Mouse (Mus musculus): Measurements from ENCODE around the gene Zfp335.

Gene Zfp335

DNA sequence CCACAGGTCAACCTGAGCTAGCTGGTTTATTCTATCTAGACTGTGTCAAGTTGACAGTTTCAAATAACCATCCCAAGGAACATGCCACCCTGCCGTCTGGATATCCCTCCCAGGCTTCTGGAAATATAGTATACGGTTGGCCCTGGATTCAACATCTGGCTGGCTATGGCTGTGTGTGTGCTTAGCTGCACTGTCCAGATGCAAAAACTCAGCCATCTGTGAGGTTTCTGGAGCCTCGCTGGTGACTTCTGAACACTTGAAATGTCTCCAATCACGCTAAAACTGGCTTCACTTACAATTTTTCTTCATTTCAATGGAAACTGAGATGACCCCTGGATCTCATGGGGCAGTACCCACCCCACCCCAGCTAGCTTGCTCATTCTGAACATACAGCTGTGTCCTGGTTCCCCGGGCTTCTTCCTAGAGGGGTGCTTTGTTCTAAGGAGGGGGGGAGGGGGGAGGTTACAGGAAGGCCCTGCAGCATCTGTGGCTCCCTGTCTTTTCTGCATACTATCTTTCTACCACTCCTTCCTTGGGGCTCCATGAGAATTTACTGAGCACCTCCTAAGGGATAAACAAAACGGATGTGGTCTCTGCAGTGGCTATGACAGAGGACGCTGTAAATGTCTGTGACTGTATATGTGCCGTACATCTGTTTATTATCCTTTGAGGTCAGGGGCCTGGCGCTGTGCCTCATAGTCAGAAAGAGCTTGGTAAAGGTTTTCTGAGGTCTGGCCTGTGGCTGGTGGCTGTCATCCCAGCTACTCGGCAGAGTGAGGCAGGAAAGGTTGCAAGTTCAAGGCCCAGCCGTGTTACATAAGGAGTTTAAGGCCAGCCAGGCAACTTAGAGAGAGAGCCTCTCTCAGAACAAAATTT lies 19.4 kb upstream of the Zfp335 start:
- in situ Hi-C loops (cut with MboI; ENCODE audit: low sequenced_read_pairs) = no loop called here

DNA sequence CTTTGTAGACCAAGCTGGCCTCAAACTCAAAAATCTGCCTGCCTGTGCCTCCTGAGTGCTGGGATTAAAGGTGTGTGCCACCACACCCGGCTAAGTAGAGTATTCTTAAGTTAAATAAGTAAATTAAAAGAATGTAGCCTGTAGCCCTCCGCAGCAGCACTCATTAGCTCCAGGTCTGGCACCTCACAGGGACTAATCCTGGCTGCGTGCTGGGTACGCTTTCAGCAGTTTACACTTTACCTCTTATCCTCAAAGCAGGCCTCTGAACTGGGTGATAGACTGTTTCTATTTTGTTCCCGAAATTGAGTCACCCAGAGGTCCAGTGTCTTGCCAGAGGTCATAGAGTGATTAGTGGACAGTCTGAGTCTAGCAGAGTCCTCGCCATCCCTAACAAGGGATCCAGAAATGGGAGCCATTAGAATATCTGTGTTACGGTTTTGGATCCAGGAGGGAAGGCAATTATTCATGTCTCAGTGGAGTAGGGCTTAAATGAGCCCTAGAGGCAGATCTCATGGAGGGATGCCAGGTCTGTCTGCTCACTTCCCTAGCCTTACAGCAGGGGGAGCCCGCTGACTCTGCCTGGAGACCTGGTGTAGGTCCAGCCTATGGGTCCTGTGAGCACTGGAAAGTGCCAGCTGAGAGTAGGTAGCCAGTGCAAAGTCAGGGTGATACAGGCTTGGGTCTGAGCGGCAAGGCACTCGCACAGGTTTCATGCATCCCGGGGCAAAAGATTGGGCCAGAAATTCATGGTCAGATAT lies 12.7 kb upstream of the Zfp335 start:
- in situ Hi-C loops (cut with MboI; ENCODE audit: low sequenced_read_pairs) = no loop called here

DNA sequence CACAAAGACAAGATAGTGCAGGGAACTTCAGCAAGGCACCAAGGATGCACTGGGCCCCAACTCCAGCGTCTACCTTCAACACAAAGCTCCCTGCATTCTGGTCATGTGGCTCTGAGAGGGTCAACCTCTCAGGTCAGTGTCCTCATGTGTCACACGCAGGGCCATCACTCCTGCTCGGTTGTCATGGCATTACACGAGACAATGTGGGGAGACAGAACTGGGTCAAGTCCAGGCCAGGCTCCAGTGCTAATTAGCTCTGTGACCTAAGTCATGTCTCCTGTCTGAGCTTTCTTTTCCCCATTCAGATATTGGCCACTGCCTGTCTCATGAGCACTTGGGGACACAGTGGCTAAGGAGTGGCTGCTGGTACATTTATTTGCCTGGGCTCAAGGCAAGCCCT lies 11.7 kb upstream of the Zfp335 start:
- in situ Hi-C loops (cut with MboI; ENCODE audit: low sequenced_read_pairs) = no loop called here

DNA sequence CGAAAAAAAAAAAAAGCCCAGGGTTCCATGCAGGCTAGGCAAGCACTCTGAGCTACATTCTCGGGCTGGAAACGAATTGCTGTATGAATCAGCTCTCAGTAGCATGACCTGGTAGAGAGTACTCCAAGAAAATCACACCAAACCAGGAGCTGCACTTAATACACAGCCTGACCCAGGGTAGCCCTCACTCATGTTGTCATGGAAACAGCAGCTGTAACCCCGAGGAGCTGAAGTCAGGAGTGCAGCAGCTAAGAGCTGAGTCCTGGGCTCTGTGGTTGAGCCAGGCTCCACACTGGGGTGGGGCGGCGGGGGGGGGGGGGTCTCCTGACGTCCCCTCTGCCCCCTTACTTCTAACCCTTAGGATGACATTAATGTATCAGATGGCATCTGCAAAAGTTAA lies 10.4 kb upstream of the Zfp335 start:
- in situ Hi-C loops (cut with MboI; ENCODE audit: low sequenced_read_pairs) = no loop called here

DNA sequence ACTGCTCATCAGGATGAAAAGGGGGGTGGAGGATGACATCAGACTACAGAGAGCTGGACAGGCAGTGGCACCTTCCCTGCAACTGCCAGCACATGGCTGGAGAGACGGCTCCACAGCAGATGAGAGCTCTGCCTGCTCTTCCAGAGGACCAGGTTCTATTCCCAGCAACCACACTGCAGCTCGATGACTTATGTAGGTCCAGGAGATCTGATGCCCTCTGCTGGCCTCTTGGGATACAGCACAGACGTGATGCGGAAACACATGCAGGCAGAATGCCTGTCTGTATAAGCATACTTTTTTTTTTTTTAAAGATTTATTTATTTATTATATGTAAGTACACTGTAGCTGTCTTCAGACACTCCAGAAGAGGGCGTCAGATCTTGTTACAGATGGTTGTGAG lies 6.8 kb upstream of the Zfp335 start:
- in situ Hi-C loops (cut with MboI; ENCODE audit: low sequenced_read_pairs) = no loop called here

DNA sequence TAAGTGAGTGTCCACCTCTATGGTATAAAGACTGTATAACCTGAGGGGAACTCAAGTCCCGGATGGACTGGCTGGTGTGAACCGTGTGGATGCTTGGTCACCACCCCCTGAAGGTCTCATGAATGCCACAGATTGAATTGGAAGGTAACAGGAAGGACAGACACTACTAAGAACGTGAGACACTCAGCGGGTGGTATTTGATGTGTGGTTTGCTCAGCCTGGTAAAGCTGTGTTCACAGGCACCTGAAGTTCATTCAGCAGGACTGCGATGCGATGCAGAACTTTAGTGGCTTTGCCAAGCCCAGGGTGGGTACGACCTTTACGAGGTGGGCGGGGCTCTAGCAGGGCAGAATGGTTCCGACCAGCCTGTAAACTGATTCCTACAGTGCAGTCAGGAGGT lies 5.8 kb upstream of the Zfp335 start:
- in situ Hi-C loops (cut with MboI; ENCODE audit: low sequenced_read_pairs) = no loop called here

DNA sequence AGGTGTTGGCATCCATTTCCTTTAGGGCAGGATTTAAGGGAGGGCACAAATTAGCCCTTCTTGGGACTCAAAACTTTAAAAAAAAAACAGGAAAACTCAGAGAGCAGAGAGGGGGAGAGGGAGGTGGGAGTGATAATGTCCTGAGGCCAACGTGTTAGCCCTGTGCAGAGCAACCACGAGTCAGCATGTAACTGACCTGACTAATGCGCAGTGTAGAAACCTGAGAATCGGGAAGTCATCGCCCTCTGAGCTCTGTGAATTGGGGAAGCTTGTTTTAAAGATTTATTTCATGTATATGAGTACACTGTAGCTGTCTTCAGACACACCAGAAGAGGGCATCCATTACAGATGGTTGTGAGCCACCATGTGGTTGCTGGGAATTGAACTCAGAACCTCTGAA lies 5.3 kb upstream of the Zfp335 start:
- in situ Hi-C loops (cut with MboI; ENCODE audit: low sequenced_read_pairs) = no loop called here

DNA sequence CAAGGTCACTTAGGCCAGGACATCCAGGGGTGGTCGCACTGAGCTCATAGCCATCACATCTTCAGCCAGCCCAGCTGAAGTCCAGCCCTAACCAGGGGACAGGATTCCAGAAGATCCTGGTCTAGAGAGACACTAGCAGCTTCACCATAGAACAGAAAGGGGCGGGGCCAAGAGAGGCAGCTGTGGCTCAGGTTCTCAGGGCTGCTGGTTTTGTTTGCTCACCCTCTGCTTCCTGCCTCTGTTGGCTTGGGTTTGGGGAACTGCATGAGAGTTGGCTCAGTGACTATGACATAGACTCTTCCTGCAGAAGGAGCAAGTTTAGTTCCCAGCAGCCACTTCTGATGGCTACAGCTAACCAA lies 1.9 kb upstream of the Zfp335 start:
- in situ Hi-C loops (cut with MboI; ENCODE audit: low sequenced_read_pairs) = no loop called here

DNA sequence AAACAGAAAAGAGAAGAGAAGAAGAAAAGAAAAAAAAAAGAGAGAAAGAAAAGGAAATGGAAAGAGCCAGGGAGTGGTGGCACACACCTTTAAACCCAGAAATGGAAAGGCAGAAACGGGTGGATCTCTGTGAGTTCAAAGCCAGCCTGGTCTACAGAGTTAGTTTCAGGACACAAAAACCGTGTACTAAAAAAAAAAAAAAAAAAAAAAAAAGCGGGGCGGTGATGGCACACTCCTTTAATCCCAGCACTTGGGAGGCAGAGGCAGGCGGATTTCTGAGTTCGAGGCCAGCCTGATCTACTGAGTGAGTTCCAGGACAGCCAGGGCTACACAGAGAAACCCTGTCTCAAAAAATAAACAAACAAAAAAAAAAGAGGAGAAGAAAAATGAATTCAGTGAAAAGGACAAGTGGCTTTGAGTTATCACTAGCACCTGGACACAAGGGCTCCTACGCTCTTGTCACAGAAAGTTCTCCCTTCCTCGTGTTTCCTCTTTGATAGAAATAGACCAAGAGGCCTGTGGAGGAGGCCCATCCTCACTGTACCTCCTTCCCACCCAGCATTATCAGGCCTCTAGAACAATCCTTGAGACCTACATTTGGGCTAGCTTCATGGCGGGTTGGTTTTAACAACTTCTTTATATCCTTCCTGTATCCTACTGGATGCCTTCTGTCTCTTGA lies 1.3 kb upstream of the Zfp335 start:
- in situ Hi-C loops (cut with MboI; ENCODE audit: low sequenced_read_pairs) = no loop called here

DNA sequence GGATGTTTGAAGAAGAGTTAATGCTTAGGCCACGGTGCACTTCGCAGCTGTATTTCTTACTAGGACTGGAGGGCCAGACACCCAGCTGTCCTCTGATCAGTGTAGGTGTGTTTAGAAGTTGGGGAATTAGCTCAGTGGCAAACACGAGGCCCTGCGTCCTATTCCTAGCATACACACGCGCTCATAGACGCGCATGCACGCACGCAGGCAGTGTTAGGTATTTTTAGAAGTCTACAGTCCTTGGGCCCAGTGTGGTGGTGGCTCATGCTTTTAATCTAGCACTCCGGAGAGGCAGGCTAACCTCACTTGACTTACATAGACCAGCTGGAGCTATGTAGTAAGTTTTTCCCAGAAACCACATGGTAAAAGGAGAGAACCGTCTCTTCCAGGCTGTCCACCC lies 594 bp upstream of the Zfp335 start:
- in situ Hi-C loops (cut with MboI; ENCODE audit: low sequenced_read_pairs) = no loop called here

DNA sequence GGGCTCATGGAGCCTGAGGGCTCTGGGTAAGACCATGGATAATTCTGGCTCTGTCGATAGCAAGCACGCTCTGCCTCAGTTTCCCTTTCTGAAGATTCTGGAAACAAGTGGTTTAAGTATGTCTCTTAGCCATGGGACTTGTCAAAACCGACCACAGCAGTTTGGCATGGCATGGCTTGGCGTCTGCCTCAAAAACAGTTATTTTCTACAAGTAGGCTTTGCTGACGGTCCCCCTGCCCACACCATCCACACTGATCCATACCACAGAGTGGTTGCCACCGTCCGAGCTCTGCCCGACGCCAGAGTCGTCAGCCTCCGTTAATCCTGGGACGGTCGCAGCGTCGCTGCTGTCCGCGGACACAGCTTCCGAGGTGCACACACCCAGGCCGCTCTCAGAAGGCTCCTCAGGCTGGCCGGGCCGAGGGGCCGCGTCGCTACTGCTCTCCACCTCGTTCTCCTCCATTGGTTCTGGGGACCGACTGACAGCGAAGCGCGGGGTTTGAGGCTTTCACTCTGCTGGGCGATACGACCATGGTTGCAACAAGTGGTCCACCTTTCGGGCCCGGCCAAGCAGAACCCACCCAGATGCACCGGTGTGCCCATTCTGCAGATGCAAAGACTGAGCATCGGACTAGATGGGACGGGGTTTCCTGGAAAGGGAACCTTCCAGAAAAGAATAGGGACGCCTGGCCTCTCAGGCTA lies 1.0 kb downstream of the Zfp335 start:
- in situ Hi-C loops (cut with MboI; ENCODE audit: low sequenced_read_pairs) = no loop called here

DNA sequence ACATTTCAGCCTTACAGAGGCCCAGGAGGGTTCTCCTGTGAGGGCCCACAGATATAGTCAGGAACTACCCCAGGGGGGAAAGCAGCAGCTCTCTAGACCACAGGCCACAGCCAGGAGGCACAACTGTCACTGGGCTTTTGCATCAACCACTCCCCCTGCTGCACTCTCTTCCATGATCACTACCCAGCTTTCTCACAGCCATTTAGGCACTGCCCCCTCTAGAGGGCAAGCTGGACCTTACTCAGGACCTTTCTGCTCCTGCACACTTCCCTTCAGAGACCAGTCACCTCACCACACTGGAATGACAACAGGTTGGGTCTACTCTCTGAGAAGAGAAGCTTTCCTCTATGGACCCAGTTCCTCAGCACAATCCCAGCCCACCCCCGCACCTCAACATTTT lies 2.0 kb downstream of the Zfp335 start:
- in situ Hi-C loops (cut with MboI; ENCODE audit: low sequenced_read_pairs) = no loop called here

DNA sequence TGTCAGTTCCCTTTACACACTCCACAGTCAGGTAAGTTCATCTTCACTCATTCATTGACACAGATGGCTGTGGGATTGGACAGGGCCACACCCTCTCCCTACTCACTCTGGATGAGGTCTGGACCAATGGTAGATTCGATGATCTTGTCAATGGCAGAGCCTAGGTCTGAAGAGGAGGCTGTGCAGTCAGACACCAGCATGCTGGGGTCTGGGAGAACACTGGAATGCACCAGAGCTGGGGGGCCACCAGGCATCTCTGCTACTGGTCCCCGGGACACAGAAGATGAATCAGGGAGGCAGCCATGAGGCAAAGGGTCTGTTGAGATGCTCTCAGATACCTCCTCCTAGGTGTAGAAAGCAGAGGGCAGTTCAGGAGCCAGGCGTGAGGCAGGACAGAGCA lies 2.5 kb downstream of the Zfp335 start:
- in situ Hi-C loops (cut with MboI; ENCODE audit: low sequenced_read_pairs) = no loop called here

DNA sequence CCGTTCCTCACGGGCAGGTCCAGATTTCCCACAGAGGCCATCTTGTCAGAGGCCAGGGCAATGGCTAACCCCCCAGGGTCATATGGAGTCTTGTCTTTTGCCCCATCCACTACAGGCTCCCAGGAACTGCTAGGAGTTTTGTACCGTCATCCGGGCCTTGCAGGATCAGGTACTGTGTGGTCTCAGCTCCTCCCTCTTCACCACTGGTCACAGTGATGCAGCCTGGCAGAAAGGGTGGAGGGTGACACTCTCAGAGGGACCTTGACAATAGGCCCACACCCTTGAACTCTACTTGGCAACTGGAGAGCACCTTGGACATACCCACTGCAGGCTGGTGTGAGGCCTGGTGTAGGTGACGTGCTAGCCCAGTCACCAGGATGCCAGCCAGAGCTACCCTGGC lies 3.5 kb downstream of the Zfp335 start:
- in situ Hi-C loops (cut with MboI; ENCODE audit: low sequenced_read_pairs) = no loop called here

DNA sequence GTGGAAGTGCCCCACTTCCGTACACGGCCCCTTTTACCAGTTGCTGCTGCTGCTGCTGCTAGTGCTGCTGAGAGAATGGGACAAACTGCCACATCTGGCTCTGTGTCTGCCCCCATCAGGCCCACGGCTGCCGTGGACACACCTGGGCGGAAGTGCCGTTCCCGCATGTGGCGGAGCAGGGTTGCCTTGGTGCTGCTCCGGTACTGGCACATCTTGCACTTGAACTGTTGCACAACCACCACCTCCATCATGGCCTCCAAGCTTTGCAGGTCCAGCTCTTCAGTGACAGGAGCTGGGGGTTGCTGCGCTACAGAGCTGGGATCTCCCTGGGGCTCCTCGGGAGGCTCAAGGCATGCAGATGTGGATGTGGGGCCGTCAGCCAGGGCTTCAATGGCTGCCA lies 4.0 kb downstream of the Zfp335 start:
- in situ Hi-C loops (cut with MboI; ENCODE audit: low sequenced_read_pairs) = no loop called here

DNA sequence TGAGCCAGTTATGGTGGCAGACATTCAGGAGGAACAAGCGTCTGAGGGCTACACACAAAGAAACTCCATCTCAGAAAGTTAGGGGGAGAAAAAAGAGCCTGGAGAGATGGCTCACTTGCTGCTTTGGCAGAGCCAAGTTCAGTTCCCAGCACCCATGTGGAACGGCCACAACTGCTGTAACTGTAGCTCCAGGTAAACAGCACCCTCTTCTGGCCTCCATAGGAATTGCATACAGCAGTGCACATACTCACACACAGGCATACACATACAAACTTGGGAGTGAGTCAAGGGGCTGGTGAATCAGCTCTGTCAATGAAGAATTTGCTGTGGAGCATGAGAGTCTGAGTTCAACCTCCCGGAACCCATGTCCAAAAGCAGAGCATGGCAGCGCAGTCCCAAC lies 5.5 kb downstream of the Zfp335 start:
- in situ Hi-C loops (cut with MboI; ENCODE audit: low sequenced_read_pairs) = no loop called here

DNA sequence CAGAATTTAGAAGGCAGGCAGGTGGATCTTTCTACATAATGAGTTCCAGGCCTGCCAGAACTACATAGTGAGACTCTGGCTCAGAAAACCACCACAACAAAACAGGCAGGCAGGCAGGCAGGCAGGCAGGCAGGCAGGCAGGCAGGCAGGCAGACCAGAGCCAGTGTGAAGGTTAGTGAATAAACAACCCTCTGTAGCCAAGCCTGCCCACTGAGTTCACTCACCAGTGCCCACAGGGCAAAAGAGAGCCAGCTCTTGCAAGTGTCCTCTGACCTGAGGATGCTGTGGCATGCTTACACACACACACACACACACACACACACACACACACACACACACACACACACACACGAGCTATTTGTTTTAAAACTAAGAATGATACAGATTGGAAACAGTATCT lies 8.1 kb downstream of the Zfp335 start:
- in situ Hi-C loops (cut with MboI; ENCODE audit: low sequenced_read_pairs) = no loop called here

DNA sequence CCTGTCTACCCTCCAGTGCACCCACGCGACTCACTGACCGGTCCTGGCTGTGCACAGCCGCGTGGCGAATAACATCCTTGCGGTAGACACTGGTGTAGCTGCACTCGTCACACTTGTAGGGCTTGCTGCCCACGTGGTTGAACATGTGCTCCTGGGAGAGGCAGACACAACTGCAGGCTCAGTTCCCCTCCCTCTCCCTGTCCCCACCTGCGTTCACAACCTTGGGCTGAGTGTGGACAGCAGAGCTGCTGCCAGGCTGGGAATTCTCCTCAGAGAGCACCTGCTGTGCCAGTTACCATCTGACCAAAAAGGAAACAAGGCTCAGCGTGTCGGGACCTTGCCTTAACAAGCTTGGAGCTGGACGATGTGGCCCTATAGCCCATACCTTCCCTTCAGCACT lies 10.2 kb downstream of the Zfp335 start:
- in situ Hi-C loops (cut with MboI; ENCODE audit: low sequenced_read_pairs) = no loop called here

DNA sequence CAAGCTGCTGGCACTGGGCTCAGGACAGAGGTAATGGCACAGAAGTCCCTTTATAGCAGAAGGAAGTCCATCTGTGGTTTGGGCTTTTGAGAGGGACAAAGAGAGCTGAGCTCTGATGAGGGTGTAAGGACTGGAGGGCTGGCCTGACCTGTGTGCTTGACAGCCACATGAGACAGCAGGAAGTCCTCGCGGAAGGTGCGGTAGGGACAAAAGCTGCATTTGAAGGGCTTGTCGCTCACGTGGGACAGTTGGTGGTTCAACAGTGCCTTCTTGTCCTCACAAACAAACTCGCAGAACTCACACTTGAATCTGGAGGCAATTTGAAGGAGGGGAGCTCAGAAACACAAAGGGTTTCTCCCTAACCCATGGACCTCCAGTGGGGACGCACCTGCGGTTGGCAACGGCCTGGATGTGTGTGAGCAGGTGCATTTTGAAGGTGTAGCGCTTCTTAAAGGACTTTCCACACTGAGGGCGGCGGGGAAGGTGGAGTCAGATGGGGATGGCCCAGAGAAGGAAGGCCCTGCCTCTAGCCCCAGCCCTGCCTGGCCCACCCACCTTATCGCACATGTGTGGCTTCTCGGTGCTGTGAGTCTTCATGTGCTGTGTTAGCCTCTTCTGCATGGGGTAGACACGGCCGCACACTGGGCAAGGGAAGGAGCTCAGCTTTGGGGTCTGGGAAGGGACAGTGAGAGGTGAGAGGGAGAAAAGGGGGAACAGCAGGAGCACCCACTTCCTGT lies 11.7 kb downstream of the Zfp335 start:
- in situ Hi-C loops (cut with MboI; ENCODE audit: low sequenced_read_pairs) = no loop called here

DNA sequence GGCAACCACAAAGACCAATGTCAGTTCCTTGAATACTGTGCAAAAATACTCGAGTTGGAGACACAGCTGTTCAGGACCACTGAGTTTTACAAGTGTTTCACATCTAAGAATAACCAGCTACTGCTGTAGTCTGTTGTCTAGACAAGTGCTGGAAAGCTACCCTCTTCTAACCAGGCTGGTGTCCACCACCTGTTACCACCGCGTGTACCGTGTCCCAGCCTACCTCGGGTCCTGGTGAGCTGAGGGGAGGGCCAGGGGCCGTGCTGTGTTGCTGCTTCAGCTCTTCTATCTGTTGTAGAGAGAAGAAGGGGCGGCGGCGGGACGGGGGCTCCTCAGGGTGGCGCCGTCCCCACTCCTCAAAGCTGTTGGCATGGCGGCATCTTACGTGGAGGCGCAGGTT lies 12.5 kb downstream of the Zfp335 start:
- in situ Hi-C loops (cut with MboI; ENCODE audit: low sequenced_read_pairs) = no loop called here

DNA sequence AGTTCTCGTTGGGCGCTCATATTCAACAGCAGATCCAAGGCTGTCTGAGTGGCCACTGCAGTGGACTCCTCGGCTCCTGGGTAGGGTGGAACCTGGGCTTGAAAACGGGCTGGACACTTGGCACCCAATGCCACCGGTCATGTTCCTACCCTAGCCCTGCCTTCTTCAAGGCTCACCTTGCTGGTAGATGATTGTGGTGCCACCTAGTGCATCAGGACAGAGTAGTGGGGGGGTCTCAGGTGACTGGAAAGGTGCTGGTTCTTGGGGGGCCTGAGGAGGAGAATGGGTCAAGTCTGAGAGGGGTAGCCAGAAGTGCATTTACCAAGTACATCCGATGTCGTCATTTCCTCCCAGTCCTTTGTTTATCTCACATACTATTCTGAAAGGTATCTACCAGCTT lies 13.5 kb downstream of the Zfp335 start:
- in situ Hi-C loops (cut with MboI; ENCODE audit: low sequenced_read_pairs) = no loop called here

Data from CH12F3 (cell line).